Mouse (Mus musculus): ENCODE measurements around the gene Ecel1.

The Ecel1 gene

GRCm38 (mm10) chr1:87098358-87098975 lies 57.9 kb downstream of the Ecel1 start:
- peak; percentile 52 for DNase-seq
